Mouse (Mus musculus) right cerebral cortex, postnatal 10 days (tissue): Measurements from ENCODE around the gene Aff3.
A peak's percentile ranks its signal among the peaks of the same experiment; 100 is the strongest.

Experiments
- DNase-seq, 2 experiments: peaks; one replicate each; pipeline ENCODE4 v3.0.0; 2021; ENCODE audit warnings: low spot score in 2 of 2

The Aff3 gene

GRCm38 (mm10) chr1:38392928-38393327 lies 271.8 kb downstream of the Aff3 start:
- DNase-seq, result peak; percentile 82 to 86

GRCm38 (mm10) chr1:38390886-38391249 lies 273.9 kb downstream of the Aff3 start:
- peak; percentile 46 to 53 for DNase-seq

DNA sequence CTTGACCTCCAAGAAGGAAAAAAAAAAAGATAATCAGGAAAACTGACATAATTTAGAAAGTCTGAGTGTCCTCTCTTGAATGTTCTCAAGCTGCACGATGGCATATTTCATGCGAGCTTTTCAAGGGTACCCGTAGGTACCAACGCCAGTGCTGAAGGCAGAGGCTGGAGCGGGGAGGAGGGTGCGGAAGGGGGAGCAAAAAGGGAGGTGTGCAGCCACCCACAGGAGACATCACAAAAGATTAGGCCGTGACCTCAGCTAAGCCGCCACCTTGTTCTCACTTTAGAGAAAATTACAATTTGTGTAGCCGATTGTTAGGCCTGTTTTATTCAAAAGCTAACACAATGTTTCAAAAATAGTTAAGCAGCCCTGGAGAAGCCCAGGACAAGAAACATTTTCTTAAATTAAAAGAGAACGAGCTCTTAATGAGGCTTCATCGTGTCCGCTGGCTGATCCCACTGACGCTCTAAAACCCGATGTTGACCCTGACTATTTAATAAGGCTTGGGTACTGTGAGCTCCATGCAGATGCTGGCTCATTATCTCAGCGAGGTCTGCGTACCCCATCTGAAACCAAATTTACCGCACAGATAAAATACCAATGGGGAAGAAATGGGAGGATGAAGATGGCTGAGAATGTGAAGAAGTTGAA lies 274.4 kb downstream of the Aff3 start:
- DNase-seq, result no peak

GRCm38 (mm10) chr1:38389576-38389975 lies 275.2 kb downstream of the Aff3 start:
- no peak for DNase-seq

DNA sequence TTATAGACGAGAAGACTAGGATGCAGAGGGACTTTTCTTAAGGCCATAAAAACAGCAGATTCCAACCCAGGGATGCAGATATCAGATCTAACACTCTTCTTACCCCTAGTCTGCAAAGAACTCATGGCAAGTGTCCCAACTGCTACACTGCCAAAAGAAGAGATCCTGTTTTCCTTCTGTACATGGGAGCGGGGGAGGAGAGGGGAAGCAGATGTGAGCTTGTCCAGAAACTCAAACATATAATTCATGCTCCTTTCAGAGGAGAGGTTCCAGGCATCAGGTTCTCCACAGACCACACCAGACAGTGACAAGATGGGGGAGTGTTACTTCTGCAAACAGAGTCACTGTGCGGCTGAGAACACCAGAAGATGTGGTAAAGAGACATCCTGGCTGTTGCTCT lies 276.3 kb downstream of the Aff3 start:
- DNase-seq, result no peak

DNA sequence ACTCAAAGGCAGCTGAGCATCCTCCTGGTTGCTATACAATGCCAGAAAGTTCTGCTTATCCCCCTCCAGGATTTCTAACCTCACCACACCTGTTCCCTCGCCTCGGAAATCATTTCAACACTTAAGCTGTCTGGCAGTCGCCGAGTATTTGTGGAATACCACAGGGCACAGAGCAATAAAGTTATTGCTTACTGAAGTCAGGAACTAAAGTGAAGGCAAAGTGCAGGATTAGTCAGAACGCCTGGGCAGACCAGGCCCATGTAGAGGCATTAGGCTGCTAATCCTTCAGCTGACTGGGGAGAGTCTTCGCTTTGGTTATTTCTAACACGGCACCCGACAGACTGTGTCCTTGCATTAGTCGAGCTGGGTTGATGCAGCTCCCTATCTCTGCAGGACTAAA lies 277.3 kb downstream of the Aff3 start:
- DNase-seq, result no peak

DNA sequence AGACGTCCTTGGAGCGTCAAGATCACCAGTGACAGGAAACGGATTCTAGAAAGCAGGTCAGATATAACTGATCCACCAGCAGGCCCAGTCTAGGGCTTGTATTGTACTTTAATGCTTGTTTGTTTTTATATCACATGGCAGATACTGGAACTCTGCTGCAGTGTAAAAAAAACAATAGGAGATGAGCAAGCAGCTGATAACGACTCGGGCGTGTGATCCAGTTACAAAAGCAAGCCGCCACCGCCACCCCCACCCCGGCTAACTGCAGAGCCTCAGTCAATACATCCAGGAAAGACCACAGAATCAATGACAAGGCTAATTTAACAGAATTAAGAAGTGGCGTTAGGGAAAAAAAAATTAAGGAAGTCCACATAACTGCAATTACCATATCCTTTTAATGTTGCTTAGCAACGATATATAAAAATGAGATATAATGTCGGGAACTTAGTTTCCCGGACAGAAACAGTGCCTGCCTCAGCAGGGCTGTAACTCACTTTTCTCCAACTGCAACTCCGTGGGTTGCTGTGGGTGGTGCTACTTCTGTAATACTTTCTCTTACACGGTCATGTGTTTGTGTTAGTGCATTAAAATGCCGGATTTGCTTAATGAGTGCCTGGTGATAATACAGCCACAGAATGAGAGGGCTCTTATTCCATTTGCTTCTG lies 280.2 kb downstream of the Aff3 start:
- DNase-seq, result no peak

- no peak for DNase-seq
Measured at GRCm38 (mm10) chr1:38384010-38384409, 280.7 kb downstream of the Aff3 start.

DNA sequence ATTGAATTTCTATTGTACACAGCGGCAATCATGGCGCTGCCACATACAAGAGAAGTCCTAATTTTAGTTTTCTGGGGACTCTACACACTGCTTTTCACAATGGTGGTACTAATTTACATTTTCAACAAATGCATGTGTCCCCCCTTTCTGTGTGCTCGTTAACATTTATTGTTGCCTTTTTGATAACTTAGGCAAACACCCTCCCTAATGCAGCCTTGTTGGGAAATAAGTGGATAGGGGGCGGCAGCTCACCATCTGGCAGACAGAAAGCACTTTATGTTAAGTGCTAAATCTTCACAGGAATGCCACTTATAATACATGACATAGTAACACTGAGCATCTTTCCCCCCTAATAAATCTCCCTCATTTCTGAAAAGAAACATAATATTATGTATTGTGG lies 282.1 kb downstream of the Aff3 start:
- no peak for DNase-seq

DNA sequence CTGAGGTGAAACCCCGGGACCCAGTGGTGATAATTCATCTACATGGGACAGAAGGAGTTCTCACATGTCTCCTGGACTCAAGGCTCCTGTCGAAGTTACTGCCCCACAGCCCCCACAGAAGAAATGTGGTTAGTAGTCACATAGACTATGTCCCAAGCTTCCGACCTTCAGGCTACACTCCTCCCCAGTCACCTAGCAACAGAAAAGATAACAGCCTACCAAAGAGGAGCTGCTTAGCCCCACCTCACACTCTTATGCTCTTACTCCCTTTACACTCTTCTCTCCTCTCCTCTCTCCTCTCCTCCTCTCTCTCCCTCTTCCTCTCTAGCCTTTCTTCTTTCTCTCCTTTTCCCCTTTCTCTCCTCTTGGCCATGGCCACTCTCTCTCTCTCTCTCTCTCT lies 286.8 kb downstream of the Aff3 start:
- no peak for DNase-seq

DNA sequence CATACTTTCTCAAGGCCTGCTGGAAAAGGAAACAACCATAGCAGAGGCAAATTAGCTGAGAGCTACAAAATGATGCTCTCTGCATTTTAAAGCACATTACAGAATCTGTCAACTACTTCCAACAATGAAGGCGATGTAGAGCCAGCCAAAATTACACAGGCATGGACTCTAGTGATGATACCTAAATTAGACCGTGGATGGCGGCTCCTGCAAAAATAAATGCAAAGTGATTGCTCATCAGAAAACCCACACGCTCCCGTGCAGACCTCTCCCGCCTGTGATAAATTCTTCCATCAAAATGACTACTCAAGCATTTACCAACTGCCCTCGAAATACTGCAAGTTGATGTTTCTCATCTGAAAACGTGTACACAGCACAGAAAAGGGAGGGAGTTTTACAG lies 295.6 kb downstream of the Aff3 start:
- DNase-seq, result no peak

- DNase-seq, result no peak
Measured at GRCm38 (mm10) chr1:38368081-38368689, 296.6 kb downstream of the Aff3 start.

DNA sequence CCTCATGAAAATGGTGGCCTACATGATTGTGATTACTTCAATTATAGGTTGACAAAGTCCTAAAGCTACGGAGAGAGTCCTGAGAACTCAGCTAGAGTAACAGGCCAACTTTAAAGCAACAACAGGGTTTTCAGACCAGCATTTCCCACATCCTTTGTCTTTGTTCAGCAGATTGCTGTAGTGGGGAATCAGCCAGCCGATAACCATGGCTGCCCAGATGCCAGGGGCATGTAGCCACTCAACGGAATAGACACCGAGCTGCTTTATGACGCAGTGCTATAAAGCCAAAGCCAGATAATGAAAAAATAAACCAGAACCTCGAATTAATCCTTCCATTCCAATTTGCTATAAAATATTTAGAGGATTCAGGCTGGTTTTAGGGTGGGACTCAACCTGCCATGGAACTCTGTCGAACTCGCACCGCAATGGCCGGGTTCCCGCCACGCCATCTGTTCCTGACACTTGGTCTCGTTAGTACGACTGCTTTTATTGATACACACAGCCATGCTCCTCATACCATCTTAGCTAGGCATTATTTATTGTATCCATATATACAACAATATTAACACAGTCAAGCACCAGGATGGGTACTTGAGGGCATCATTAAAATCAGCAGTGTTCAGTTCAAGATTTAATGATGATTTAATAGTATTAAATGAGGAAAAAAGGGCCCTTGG lies 297.2 kb downstream of the Aff3 start:
- no peak for DNase-seq

- DNase-seq, result no peak
Measured at GRCm38 (mm10) chr1:38363856-38364255, 300.9 kb downstream of the Aff3 start.

DNA sequence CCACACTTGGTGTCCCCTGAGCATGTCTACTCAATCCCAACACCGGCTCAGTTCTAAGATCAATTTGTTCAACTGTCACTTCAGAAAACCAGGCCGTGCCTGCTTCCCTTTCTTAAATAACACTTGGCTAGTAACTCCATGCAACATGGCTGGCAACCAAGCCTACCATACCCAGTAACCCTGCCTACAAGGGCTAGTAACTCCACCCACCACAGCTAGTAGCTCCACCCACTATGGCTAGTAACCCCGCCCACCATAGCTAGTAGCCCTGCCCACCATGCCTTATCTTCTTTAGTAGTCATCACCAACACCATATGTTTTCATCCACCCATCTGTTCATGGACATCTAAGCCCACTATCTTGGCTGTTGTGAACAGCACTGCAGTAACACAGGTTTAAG lies 302.5 kb downstream of the Aff3 start:
- DNase-seq, result no peak

- peak; percentile 76 to 85 for DNase-seq
Measured at GRCm38 (mm10) chr1:38358797-38359349, 305.9 kb downstream of the Aff3 start.

DNA sequence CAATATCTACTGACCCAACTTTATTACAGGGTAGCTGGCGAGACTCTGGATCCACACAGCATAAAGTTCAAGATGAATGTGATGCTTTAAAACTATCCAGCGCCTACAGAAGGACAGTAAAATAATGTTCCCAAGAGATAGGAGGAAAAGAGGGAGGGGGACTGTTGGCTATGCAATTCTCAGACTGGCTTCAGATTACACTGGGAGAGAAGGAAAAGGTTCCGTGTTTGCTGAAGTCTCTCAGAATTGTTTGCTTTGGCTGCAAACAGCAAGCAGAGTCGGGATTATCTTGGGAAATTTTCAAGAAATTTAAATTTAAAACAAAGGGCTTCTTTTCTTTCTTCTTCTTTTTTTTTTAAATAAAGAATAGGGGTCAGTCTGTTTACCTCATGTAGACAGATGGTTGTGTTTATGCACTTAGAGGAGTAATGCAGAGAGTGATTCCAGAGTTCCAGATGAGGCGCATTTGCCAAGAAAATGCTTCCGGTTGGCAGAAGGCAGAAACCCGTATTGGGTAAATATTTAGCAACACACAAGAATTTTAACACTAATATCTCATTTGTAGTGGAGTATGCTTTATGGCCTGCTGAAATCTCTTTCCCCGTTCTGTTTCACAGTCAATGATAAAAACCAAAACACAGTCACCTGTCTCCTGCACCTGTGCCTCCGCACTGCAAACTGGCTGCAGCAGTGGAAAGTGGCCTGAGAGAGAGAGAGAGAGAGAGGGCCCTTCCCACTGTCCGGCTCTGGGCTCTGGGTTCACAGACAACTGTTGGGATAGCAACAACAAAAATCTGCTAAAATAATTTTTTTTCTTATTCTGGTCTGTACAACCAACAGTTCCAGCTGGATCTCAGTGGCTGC lies 306.6 kb downstream of the Aff3 start:
- DNase-seq, result no peak

DNA sequence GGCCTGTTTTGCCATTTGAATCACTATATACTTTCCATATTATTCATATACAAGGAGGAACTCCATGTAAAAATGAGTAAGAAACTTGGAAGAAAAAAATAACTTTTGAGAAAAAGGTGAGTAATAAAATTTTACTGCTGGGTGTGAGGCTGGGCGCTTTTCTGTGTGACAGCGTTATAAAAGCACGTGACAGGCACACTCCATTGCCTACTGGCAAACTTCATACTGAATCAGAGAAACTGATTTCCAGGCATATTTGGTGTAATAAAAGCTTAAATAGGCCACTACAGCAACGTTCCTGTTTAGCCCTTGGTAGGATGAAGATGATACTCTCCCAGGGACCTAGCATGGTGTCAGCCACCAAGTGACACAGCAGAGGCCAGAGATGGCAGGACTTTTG lies 310.2 kb downstream of the Aff3 start:
- DNase-seq, result no peak

- DNase-seq, result no peak
Measured at GRCm38 (mm10) chr1:38347346-38347745, 317.4 kb downstream of the Aff3 start.

GRCm38 (mm10) chr1:38334206-38334605 lies 330.5 kb downstream of the Aff3 start:
- peak; percentile 71 to 81 for DNase-seq

DNA sequence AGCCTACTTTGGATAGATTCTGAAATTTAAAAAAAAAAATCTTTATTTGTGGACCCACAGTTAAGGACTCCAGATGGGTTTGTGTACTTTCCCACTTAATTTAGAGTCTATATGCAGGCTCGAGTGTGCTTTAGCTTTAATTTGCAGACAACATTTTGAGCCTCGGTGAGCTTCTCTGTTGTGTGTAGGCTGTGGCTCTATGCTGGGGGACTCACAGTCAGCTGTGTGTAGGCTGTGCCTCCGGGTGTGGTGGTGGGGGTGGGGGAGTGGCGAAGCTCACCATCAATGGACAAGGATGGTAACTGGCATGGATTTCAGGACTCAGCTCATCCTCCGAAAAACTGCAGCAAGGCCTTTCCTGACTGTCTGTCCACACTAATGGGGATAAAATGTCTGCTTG lies 331.8 kb downstream of the Aff3 start:
- peak; percentile 53 to 62 for DNase-seq

DNA sequence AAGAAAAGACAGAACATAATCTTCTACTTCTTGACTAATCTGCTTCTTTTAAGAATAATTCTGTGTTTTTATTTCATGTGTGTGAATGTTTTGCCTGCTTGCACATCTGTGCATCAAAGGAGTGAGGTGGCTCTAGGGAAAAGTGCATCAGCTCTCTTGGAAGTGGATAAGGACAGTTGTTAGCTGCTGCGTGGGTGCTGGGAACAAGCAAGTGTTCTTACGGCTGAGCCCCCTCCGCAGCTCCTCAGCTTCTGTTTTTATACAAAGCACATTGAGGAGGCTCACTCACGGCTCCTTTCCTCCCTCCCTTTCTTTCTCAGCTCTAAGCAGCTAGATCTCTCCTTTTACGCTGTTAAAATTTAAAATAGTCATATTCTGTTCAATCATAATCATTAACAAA lies 340.5 kb downstream of the Aff3 start:
- DNase-seq, result no peak
